Mouse (Mus musculus): ENCODE data around the gene Hspe1. TPM values are rescaled to one million over a fixed set of nuclear protein-coding genes. Genes with fewer than 3 reads are reported as not detected.

Gene Hspe1
- total and polyA plus RNA-seq, 2 experiments from 2014 or later, result 85.5 to 263 TPM

DNA sequence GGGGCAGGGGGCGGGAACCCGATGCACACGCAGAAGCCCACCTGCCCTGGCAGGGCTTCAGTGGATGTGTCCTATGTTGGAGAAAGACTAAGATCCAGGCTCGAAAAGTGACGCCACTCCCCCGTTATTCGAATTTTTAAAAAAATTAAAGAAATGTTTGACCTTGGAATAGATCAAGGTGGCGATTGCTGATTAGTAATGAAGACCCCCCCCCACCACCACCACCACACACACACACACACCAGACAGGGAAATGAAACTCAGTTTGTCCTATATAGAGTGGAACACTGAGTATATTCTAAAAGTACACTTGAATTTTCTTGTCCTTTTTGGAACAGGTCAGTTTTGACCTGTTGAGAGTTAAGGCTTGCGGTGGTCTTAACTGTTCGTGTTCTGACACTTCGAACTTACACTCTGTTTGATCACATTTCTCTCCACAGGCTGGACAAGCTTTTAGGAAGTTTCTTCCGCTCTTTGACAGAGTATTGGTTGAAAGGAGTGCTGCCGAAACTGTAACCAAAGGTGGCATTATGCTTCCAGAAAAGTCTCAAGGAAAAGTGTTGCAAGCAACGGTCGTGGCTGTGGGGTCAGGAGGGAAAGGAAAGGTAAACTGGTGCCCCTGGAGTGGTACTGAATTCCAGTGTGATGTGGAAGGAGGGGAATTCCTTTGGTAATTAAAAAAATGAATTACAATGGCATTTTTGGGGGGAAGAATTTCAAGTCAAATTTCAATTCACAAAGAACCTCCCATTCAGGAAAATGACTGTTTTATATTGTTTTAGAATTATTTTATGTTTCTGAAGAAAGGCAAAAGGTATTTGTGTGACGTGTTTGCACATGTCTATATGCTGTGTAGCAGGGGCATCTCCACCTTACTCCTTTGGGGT, 922 bp downstream of the Hspe1 start:
- H3K4me3 ChIP-seq (ENCODE audit: low read depth, low read length), result peak overlapping the region; percentile 94
- peak overlapping the region; percentile 97 for H3K27ac ChIP-seq (ENCODE audit: low read depth, low read length)
- H3K4me1 ChIP-seq (ENCODE audit: insufficient read depth, low read length), result peaks cover 4% of the 10 kb centered on the region
- H3K9ac ChIP-seq (replicated peaks; ENCODE audit: low read length, poor library complexity, severe bottlenecking), result peak overlapping the region; percentile 90
- ATAC-seq (ENCODE audit: low FRiP score) (no peak), DNase-seq (ENCODE audit: low spot score) (no peak)
- 9% methylated on average over 16 of the region's 16 CpGs for WGBS
- H3K36me3 ChIP-seq (ENCODE audit: insufficient read depth, low read length), result peaks cover 14% of the 10 kb centered on the region
- no peak for TF ChIP-seq CTCF (IDR thresholded peaks at IDR 0.05)
- no peaks in the 10 kb centered on the region for H3K9me3 ChIP-seq (ENCODE audit: low read length)
- H3K27me3 ChIP-seq (ENCODE audit: insufficient read depth, low read length), result no peaks in the 10 kb centered on the region
- H3K4me2 ChIP-seq (ENCODE audit: low read depth, low read length, poor library complexity, severe bottlenecking), result peak overlapping the region; percentile 71

- Histone ChIP-seq H3K27ac (ENCODE audit: low read depth, low read length) (no peak overlapping the region), H3K4me1 (ENCODE audit: insufficient read depth, low read length) (peaks cover 4% of the 10 kb centered on the region), H3K4me3 (ENCODE audit: low read depth, low read length) (no peak overlapping the region), H3K9ac (replicated peaks; ENCODE audit: low read length, poor library complexity, severe bottlenecking) (no peak overlapping the region), H3K27me3 (ENCODE audit: insufficient read depth, low read length) (no peaks in the 10 kb centered on the region), H3K9me3 (ENCODE audit: low read length) (no peaks in the 10 kb centered on the region), H3K4me2 (ENCODE audit: low read depth, low read length, poor library complexity, severe bottlenecking) (peak overlapping the region; percentile 26; the same call in 1 of the 2 replicates), H3K36me3 (ENCODE audit: insufficient read depth, low read length) (peaks cover 8% of the 10 kb centered on the region; the same call in 1 of the 2 replicates)
- no peak for TF ChIP-seq CTCF (IDR thresholded peaks at IDR 0.05)
- DNase-seq (ENCODE audit: low spot score) (no peak), ATAC-seq (ENCODE audit: low FRiP score) (no peak)
- 90% methylated on average over 5 of the region's 5 CpGs for WGBS
These were observed 1.6 kb downstream of the Hspe1 start for GRCm38 (mm10) chr1:55089498-55090064.

- no peaks in the 10 kb centered on the region for H3K27me3 ChIP-seq (ENCODE audit: insufficient read depth, low read length)
- no peak overlapping the region for H3K9ac ChIP-seq (replicated peaks; ENCODE audit: low read length, poor library complexity, severe bottlenecking)
- no peak overlapping the region for H3K4me2 ChIP-seq (ENCODE audit: low read depth, low read length, poor library complexity, severe bottlenecking)
- WGBS, result 90% methylated on average over 2 of the region's 2 CpGs
- no peak for TF ChIP-seq CTCF (IDR thresholded peaks at IDR 0.05)
- H3K27ac ChIP-seq (ENCODE audit: low read depth, low read length), result no peak overlapping the region
- H3K4me1 ChIP-seq (ENCODE audit: insufficient read depth, low read length), result peaks cover 4% of the 10 kb centered on the region; the same call in 1 of the 2 replicates
- no peaks in the 10 kb centered on the region for H3K9me3 ChIP-seq (ENCODE audit: low read length)
- DNase-seq (ENCODE audit: low spot score) (no peak), ATAC-seq (ENCODE audit: low FRiP score) (no peak)
- H3K36me3 ChIP-seq (ENCODE audit: insufficient read depth, low read length), result peaks cover 8% of the 10 kb centered on the region; the same call in 1 of the 2 replicates
- no peak overlapping the region for H3K4me3 ChIP-seq (ENCODE audit: low read depth, low read length)
These were observed 4.1 kb downstream of the Hspe1 start for GRCm38 (mm10) chr1:55092056-55092455.

DNA sequence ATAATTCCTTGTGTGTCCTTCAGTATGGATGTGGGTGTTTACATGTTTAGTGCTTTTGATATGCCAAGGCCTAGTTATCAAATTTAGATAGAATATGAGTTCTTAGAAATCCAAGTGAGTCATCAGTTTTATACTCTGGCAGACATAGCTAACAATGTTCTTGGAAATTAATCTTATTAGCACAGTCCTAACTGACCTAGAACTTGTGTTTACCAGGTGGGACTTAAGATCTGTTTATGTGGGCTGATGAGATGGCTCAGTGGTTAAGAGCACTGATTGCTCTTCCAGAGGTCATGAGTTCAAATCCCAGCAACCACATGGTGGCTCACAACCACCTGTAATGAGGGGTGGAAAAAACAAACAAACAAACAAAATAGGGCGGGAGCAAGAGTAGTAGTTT, 4.5 kb downstream of the Hspe1 start:
- Histone ChIP-seq H3K9ac (replicated peaks; ENCODE audit: low read length, poor library complexity, severe bottlenecking) (no peak overlapping the region), H3K4me3 (ENCODE audit: low read depth, low read length) (no peak overlapping the region), H3K27ac (ENCODE audit: low read depth, low read length) (no peak overlapping the region), H3K4me2 (ENCODE audit: low read depth, low read length, poor library complexity, severe bottlenecking) (no peak overlapping the region), H3K4me1 (ENCODE audit: insufficient read depth, low read length) (peaks cover 4% of the 10 kb centered on the region; the same call in 1 of the 2 replicates), H3K27me3 (ENCODE audit: insufficient read depth, low read length) (no peaks in the 10 kb centered on the region), H3K36me3 (ENCODE audit: insufficient read depth, low read length) (peaks cover 8% of the 10 kb centered on the region; the same call in 1 of the 2 replicates), H3K9me3 (ENCODE audit: low read length) (no peaks in the 10 kb centered on the region)
- DNase-seq (ENCODE audit: low spot score), result no peak
- ATAC-seq (ENCODE audit: low FRiP score), result no peak
- 77% methylated on average over 1 of the region's 1 CpGs for WGBS
- TF ChIP-seq CTCF (IDR thresholded peaks at IDR 0.05), result no peak

DNA sequence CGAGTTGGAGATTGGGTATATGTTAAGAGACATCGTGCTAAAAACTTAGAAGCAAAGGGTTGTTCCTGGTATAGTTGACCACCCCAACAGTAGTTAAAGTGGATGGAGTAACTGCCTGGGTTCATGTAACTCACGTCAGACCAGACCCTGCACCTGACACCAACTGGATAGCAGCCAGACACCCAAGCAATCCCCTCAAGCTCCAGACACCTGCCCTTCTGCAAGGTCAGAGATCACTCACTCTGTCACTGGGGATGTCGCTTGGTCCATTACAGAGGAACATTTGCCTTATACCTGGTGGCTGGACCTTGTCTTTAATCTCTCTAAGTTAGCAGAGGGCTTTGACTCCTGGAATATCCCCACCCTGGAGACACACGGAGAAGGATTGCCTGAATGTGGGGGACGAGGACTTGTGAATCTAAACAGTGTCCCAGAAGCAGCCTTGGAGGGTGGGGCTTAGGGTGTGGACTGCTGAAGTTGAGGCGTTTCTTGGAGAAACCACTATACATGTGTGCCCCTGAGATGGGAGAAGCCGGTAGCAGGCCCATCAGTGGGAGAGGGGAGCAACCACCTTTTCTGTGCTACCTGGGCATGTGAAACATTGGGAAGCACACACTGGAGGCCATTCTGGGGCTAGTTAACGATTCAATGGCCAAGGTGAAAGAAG, 19.1 kb downstream of the Hspe1 start:
- H3K9ac ChIP-seq (replicated peaks; ENCODE audit: low read length, poor library complexity, severe bottlenecking), result no peak overlapping the region
- ATAC-seq (ENCODE audit: low FRiP score) (no peak), DNase-seq (ENCODE audit: low spot score) (no peak)
- 91% methylated on average over 9 of the region's 9 CpGs for WGBS
- no peaks in the 10 kb centered on the region for H3K9me3 ChIP-seq (ENCODE audit: low read length)
- no peaks in the 10 kb centered on the region for H3K4me1 ChIP-seq (ENCODE audit: insufficient read depth, low read length)
- H3K4me3 ChIP-seq (ENCODE audit: low read depth, low read length), result no peak overlapping the region
- H3K27me3 ChIP-seq (ENCODE audit: insufficient read depth, low read length), result no peaks in the 10 kb centered on the region
- no peak for TF ChIP-seq CTCF (IDR thresholded peaks at IDR 0.05)
- H3K36me3 ChIP-seq (ENCODE audit: insufficient read depth, low read length), result peaks cover 3% of the 10 kb centered on the region; the same call in 1 of the 2 replicates
- H3K4me2 ChIP-seq (ENCODE audit: low read depth, low read length, poor library complexity, severe bottlenecking), result no peak overlapping the region
- H3K27ac ChIP-seq (ENCODE audit: low read depth, low read length), result no peak overlapping the region

Measured in midbrain, postnatal 0 days (tissue).